Mouse (Mus musculus): ENCODE data around the gene Elovl6. TPM values are rescaled to one million over a fixed set of nuclear protein-coding genes. Genes with fewer than 3 reads are reported as not detected.

The Elovl6 gene
- polyA plus RNA-seq (2016; fragmentation: Nextera tagmentation; extraction: Ambion mirVana) = 34.6 and 37.4 TPM in 2 replicates

- peak within 1 kb of the TSS; percentile 98 for H3K9ac ChIP-seq
- H3K27ac ChIP-seq = peak within 1 kb of the TSS; percentile 97
- no peaks in the 10 kb centered on the region for H3K36me3 ChIP-seq (replicated peaks)
- no peaks in the 10 kb centered on the region for H3K27me3 ChIP-seq
- peak within 1 kb of the TSS; percentile 77 for H3K4me2 ChIP-seq
- H3K9me3 ChIP-seq = no peaks in the 10 kb centered on the region
- peak within 1 kb of the TSS; percentile 87 for H3K4me3 ChIP-seq (replicated peaks)
- peak; percentile 66 for ATAC-seq (ENCODE audit: low FRiP score)
- under 1% methylated on average over 35 of the region's 35 CpGs for WGBS
- peaks cover 31% of the 10 kb centered on the region for H3K4me1 ChIP-seq
Measured at GRCm38 (mm10) chr3:129532180-129532864, at the start of gene Elovl6. Gene Elovl6, plus strand, starts transcription at chr3:129532355.

GRCm38 (mm10) chr3:129488774-129489173 lies 43.4 kb upstream of the Elovl6 start:
- H3K9ac ChIP-seq = no peak overlapping the region
- no peaks in the 10 kb centered on the region for H3K27me3 ChIP-seq
- no peaks in the 10 kb centered on the region for H3K9me3 ChIP-seq
- no peak overlapping the region for H3K4me2 ChIP-seq
- ATAC-seq (ENCODE audit: low FRiP score) = no peak
- WGBS = 87% methylated on average over 4 of the region's 4 CpGs
- no peaks in the 10 kb centered on the region for H3K4me1 ChIP-seq
- no peaks in the 10 kb centered on the region for H3K36me3 ChIP-seq (replicated peaks)
- no peak overlapping the region for H3K27ac ChIP-seq
- no peak overlapping the region for H3K4me3 ChIP-seq (replicated peaks)

GRCm38 (mm10) chr3:129494123-129494522 lies 38.0 kb upstream of the Elovl6 start:
- H3K27ac ChIP-seq = no peak overlapping the region
- no peaks in the 10 kb centered on the region for H3K4me1 ChIP-seq
- H3K9me3 ChIP-seq = no peaks in the 10 kb centered on the region
- no peaks in the 10 kb centered on the region for H3K27me3 ChIP-seq
- H3K36me3 ChIP-seq (replicated peaks) = no peaks in the 10 kb centered on the region
- ATAC-seq (ENCODE audit: low FRiP score) = no peak
- no peak overlapping the region for H3K9ac ChIP-seq
- 88% methylated on average over 10 of the region's 10 CpGs for WGBS
- no peak overlapping the region for H3K4me3 ChIP-seq (replicated peaks)
- no peak overlapping the region for H3K4me2 ChIP-seq

GRCm38 (mm10) chr3:129494731-129495130 lies 37.4 kb upstream of the Elovl6 start:
- Histone ChIP-seq H3K27ac (no peak overlapping the region), H3K9me3 (no peaks in the 10 kb centered on the region), H3K9ac (no peak overlapping the region), H3K4me1 (no peaks in the 10 kb centered on the region), H3K27me3 (no peaks in the 10 kb centered on the region), H3K36me3 (replicated peaks) (no peaks in the 10 kb centered on the region), H3K4me2 (no peak overlapping the region), H3K4me3 (replicated peaks) (no peak overlapping the region)
- 80% methylated on average over 4 of the region's 4 CpGs for WGBS
- no peak for ATAC-seq (ENCODE audit: low FRiP score)

- Histone ChIP-seq H3K4me1 (no peaks in the 10 kb centered on the region), H3K36me3 (replicated peaks) (no peaks in the 10 kb centered on the region), H3K27me3 (no peaks in the 10 kb centered on the region), H3K4me2 (no peak overlapping the region), H3K9ac (no peak overlapping the region), H3K4me3 (replicated peaks) (no peak overlapping the region), H3K9me3 (no peaks in the 10 kb centered on the region), H3K27ac (no peak overlapping the region)
- 88% methylated on average over 7 of the region's 7 CpGs for WGBS
- ATAC-seq (ENCODE audit: low FRiP score) = no peak
Measured at GRCm38 (mm10) chr3:129503781-129504180, 28.4 kb upstream of the Elovl6 start.

GRCm38 (mm10) chr3:129504928-129505327 lies 27.2 kb upstream of the Elovl6 start:
- Histone ChIP-seq H3K27ac (no peak overlapping the region), H3K4me2 (no peak overlapping the region), H3K36me3 (replicated peaks) (no peaks in the 10 kb centered on the region), H3K4me3 (replicated peaks) (no peak overlapping the region), H3K27me3 (no peaks in the 10 kb centered on the region), H3K9me3 (no peaks in the 10 kb centered on the region), H3K9ac (no peak overlapping the region), H3K4me1 (no peaks in the 10 kb centered on the region)
- 85% methylated on average over 6 of the region's 6 CpGs for WGBS
- ATAC-seq (ENCODE audit: low FRiP score) = no peak

- H3K36me3 ChIP-seq (replicated peaks) = no peaks in the 10 kb centered on the region
- ATAC-seq (ENCODE audit: low FRiP score) = no peak
- no peak overlapping the region for H3K4me2 ChIP-seq
- H3K4me3 ChIP-seq (replicated peaks) = no peak overlapping the region
- no peaks in the 10 kb centered on the region for H3K27me3 ChIP-seq
- H3K4me1 ChIP-seq = no peaks in the 10 kb centered on the region
- H3K9me3 ChIP-seq = no peaks in the 10 kb centered on the region
- no peak overlapping the region for H3K27ac ChIP-seq
- WGBS = 88% methylated on average over 1 of the region's 1 CpGs
- no peak overlapping the region for H3K9ac ChIP-seq
Measured at GRCm38 (mm10) chr3:129507736-129508135, 24.4 kb upstream of the Elovl6 start.

- no peaks in the 10 kb centered on the region for H3K9me3 ChIP-seq
- no peak overlapping the region for H3K4me3 ChIP-seq (replicated peaks)
- no peak overlapping the region for H3K9ac ChIP-seq
- no peak overlapping the region for H3K27ac ChIP-seq
- H3K4me2 ChIP-seq = no peak overlapping the region
- no peaks in the 10 kb centered on the region for H3K27me3 ChIP-seq
- no peaks in the 10 kb centered on the region for H3K36me3 ChIP-seq (replicated peaks)
- no peak for ATAC-seq (ENCODE audit: low FRiP score)
- no peaks in the 10 kb centered on the region for H3K4me1 ChIP-seq
Measured at GRCm38 (mm10) chr3:129508571-129508970, 23.6 kb upstream of the Elovl6 start.

GRCm38 (mm10) chr3:129509725-129510124 lies 22.4 kb upstream of the Elovl6 start:
- Histone ChIP-seq H3K27me3 (no peaks in the 10 kb centered on the region), H3K9ac (no peak overlapping the region), H3K9me3 (no peaks in the 10 kb centered on the region), H3K4me3 (replicated peaks) (no peak overlapping the region), H3K4me2 (no peak overlapping the region), H3K4me1 (no peaks in the 10 kb centered on the region), H3K27ac (no peak overlapping the region), H3K36me3 (replicated peaks) (no peaks in the 10 kb centered on the region)
- no peak for ATAC-seq (ENCODE audit: low FRiP score)
- WGBS = 91% methylated on average over 10 of the region's 10 CpGs

- no peaks in the 10 kb centered on the region for H3K27me3 ChIP-seq
- ATAC-seq (ENCODE audit: low FRiP score) = no peak
- H3K4me3 ChIP-seq (replicated peaks) = no peak overlapping the region
- H3K9me3 ChIP-seq = no peaks in the 10 kb centered on the region
- WGBS = 86% methylated on average over 3 of the region's 3 CpGs
- no peak overlapping the region for H3K9ac ChIP-seq
- H3K4me1 ChIP-seq = no peaks in the 10 kb centered on the region
- H3K36me3 ChIP-seq (replicated peaks) = no peaks in the 10 kb centered on the region
- no peak overlapping the region for H3K4me2 ChIP-seq
- no peak overlapping the region for H3K27ac ChIP-seq
Measured at GRCm38 (mm10) chr3:129515863-129516436, 16.2 kb upstream of the Elovl6 start.

GRCm38 (mm10) chr3:129520499-129520898 lies 11.7 kb upstream of the Elovl6 start:
- no peak for ATAC-seq (ENCODE audit: low FRiP score)
- Histone ChIP-seq H3K4me3 (replicated peaks) (no peak overlapping the region), H3K27ac (no peak overlapping the region), H3K9me3 (no peaks in the 10 kb centered on the region), H3K36me3 (replicated peaks) (no peaks in the 10 kb centered on the region), H3K4me1 (no peaks in the 10 kb centered on the region), H3K9ac (no peak overlapping the region), H3K27me3 (no peaks in the 10 kb centered on the region), H3K4me2 (no peak overlapping the region)
- 83% methylated on average over 4 of the region's 4 CpGs for WGBS

- no peak overlapping the region for H3K27ac ChIP-seq
- H3K4me3 ChIP-seq (replicated peaks) = no peak overlapping the region
- H3K4me1 ChIP-seq = no peaks in the 10 kb centered on the region
- no peak for ATAC-seq (ENCODE audit: low FRiP score)
- H3K27me3 ChIP-seq = no peaks in the 10 kb centered on the region
- WGBS = 90% methylated on average over 10 of the region's 10 CpGs
- no peak overlapping the region for H3K9ac ChIP-seq
- H3K36me3 ChIP-seq (replicated peaks) = no peaks in the 10 kb centered on the region
- H3K4me2 ChIP-seq = no peak overlapping the region
- H3K9me3 ChIP-seq = no peaks in the 10 kb centered on the region
Measured at GRCm38 (mm10) chr3:129523456-129524143, 8.6 kb upstream of the Elovl6 start.

GRCm38 (mm10) chr3:129527046-129527445 lies 5.1 kb upstream of the Elovl6 start:
- no peak overlapping the region for H3K4me2 ChIP-seq
- 86% methylated on average over 3 of the region's 3 CpGs for WGBS

More at GRCm38 (mm10) chr3:129527046-129527445, 5.1 kb upstream of the Elovl6 start:
- no peak overlapping the region for H3K4me3 ChIP-seq (replicated peaks)
- no peaks in the 10 kb centered on the region for H3K36me3 ChIP-seq (replicated peaks)
- no peak for ATAC-seq (ENCODE audit: low FRiP score)
- no peaks in the 10 kb centered on the region for H3K9me3 ChIP-seq
- no peak overlapping the region for H3K9ac ChIP-seq
- no peak overlapping the region for H3K27ac ChIP-seq
- H3K27me3 ChIP-seq = no peaks in the 10 kb centered on the region
- H3K4me1 ChIP-seq = peaks cover 3% of the 10 kb centered on the region

All from forebrain, embryonic 12.5 days (tissue).